Mouse (Mus musculus): ENCODE results near the gene Itih4.
A peak's percentile ranks its signal among the peaks of the same experiment; 100 is the strongest.

Gene Itih4

GRCm38 (mm10) chr14:30886204-30886603 lies at the start of gene Itih4:
Gene Itih4, plus strand, starts transcription at chr14:30886476.
- no peak for DNase-seq (ENCODE audit: low spot score)

DNA sequence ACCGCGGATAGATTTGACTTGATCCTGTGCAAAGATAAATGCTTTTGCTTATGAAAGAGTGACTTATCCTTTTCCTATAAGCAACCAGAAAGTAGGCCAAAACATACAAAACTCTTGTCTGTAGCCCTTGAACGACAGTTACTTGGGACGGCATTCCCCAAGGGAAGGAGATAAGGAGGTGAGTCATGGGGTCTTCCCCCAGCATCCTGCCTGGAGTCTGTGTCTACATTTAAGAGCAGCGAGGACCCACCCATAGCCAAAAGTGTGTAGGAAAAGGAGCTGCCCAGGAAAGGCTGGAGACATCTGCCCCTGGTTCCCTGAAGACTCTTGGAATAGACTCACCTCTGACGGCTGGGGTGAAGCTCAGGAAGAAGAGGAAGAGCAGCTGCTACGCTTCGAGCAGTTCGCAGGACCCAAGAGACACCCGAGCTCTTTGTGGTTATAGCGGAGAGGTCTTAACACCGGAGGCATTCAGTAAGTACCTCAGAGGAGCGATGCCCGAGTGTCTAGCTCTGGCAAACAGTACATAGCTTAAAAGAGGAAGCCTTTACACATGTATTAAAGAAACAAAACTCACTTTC lies 48.8 kb upstream of the Itih4 start:
- DNase-seq (ENCODE audit: low spot score), result no peak

- DNase-seq (ENCODE audit: low spot score), result no peak
These were observed 42.6 kb upstream of the Itih4 start for GRCm38 (mm10) chr14:30843701-30844100.

GRCm38 (mm10) chr14:30850504-30850903 lies 35.8 kb upstream of the Itih4 start:
- DNase-seq (ENCODE audit: low spot score), result no peak

- DNase-seq (ENCODE audit: low spot score), result no peak
These were observed 34.0 kb upstream of the Itih4 start for GRCm38 (mm10) chr14:30852325-30852724.

GRCm38 (mm10) chr14:30855316-30855715 lies 31.0 kb upstream of the Itih4 start:
- no peak for DNase-seq (ENCODE audit: low spot score)

DNA sequence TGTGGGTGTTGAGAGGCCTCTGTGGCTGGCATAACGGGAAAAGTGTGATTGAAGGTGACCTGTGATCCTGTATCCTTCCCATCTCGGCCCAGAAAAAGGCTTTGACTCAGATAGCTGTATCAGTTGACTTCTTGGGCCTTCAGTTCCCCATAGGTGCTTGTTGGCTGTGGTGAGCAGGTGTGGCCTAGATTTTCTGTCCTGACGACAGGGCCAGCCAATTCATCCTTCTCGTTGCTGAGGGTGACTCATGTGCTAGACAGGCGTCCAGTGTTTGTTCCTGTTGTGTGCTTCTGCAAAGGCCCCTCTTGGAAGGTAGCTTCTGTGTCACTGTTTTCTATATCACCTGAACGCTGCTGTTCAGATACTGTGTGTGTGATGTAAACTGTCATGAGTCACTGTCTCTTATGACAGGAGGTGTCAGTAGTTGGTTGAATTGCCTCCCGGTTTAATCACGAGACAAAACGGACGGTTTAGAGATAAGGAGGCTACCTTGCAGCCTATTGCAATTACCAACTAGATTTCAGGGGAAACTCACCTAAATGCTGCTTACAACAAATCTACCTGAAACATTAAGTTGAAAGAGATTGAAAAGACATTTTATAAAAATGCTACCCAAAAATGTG lies 29.3 kb upstream of the Itih4 start:
- no peak for DNase-seq (ENCODE audit: low spot score)

GRCm38 (mm10) chr14:30857990-30858389 lies 28.3 kb upstream of the Itih4 start:
- no peak for DNase-seq (ENCODE audit: low spot score)

DNA sequence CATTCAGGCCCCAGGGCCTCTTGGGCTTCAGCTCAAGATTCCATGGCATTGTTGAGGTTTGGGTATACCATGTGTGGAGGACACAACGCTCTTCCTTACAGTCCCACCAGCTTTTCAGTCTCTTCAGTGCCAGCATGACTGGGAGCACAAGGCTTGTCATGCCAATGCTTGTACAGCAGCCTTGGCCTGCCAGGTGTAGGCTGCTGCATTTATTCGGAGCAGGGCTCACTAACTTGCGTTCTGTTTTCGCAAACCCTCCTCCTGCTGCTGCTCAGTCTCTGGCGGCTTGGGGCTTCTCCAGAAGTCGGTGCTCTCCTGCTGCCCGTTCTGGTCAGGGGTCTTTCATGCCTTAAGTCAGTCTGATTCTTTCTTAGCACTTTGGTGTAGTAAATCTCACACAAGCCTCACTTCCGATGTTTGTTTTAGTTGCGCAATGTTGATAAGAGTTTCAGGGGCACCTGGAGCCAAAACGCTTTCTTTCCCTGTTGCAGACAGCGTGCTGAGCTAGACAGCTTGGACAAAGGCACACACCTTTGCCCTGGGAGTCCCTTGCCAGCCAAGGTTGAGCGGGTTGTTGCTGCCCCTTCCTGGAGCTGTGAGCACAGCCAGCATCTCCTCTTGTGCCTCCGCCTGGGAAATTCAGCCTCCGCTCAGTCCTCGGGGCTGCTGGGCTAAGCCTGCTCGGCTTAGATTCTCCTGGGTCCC lies 24.7 kb upstream of the Itih4 start:
- DNase-seq (ENCODE audit: low spot score), result no peak

GRCm38 (mm10) chr14:30862368-30862767 lies 23.9 kb upstream of the Itih4 start:
- DNase-seq (ENCODE audit: low spot score), result no peak

GRCm38 (mm10) chr14:30865311-30865710 lies 21.0 kb upstream of the Itih4 start:
- DNase-seq (ENCODE audit: low spot score), result no peak

GRCm38 (mm10) chr14:30867042-30867441 lies 19.2 kb upstream of the Itih4 start:
- peak; percentile 55 for DNase-seq (ENCODE audit: low spot score)

- DNase-seq (ENCODE audit: low spot score), result no peak
These were observed 17.4 kb upstream of the Itih4 start for GRCm38 (mm10) chr14:30868826-30869225.

GRCm38 (mm10) chr14:30869391-30869801 lies 16.9 kb upstream of the Itih4 start:
- DNase-seq (ENCODE audit: low spot score), result no peak

- DNase-seq (ENCODE audit: low spot score), result no peak
These were observed 15.8 kb upstream of the Itih4 start for GRCm38 (mm10) chr14:30870206-30871147.

DNA sequence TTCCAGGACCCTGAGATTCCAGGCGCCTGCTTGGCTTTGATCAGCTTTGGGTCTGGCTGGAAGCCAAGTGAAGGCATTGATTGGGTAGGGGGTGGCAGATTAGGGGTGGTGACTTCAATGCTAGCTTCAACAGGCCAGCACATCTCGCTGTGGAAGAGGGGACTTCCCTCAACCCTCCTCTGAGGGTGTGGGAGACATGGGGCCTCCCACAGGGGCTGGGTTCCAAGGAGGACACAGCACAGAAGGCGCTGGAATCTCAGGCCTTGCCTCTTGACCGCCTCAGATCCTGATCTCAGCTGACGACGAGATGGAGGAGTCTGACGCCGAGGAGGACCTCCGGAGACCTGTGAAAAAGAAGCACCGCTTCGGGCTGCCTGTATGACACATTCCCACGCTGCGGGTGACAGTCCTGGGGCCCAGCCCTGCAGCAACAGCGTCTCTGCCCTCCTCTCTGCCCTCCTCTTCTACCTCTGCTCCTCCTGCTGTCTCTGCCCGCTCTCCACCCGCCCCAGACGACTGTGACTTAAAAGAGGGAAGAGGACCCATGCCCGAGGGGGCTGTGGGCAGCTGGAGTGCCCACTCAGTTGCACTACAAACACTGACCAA lies 12.1 kb upstream of the Itih4 start:
- no peak for DNase-seq (ENCODE audit: low spot score)

- no peak for DNase-seq (ENCODE audit: low spot score)
These were observed 11.0 kb upstream of the Itih4 start for GRCm38 (mm10) chr14:30875130-30875865.

- DNase-seq (ENCODE audit: low spot score), result no peak
These were observed 10.3 kb upstream of the Itih4 start for GRCm38 (mm10) chr14:30875955-30876354.

GRCm38 (mm10) chr14:30876451-30876850 lies 9.8 kb upstream of the Itih4 start:
- no peak for DNase-seq (ENCODE audit: low spot score)

DNA sequence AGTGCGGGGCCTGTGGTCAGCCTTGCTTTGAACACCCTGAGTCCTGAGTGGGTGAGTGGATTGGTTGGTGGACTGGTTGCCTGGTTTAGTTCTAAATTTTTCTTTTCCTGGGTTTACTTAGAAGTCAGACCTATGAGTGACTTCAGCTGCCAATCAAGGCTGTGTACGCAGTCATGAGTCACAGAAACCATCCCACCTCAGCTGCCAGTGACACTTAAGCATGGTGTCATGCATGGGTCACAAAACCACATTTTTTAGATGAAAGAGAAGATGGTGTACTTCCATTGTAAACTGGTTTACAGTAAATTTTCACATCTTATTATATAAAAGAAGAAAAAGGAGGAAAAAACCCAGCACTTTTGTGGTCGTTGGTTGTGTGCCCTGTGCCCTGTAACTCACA lies 8.4 kb upstream of the Itih4 start:
- no peak for DNase-seq (ENCODE audit: low spot score)

- no peak for DNase-seq (ENCODE audit: low spot score)
These were observed 7.2 kb upstream of the Itih4 start, which contains the start of gene Mustn1 for GRCm38 (mm10) chr14:30878958-30879571. Gene Mustn1, plus strand, starts transcription at chr14:30879200.
